Mouse (Mus musculus) thymus, postnatal 0 days (tissue): ENCODE data around the gene Zc2hc1b. TPM values are rescaled to one million over a fixed set of nuclear protein-coding genes. Genes with fewer than 3 reads are reported as not detected.
"Not testable (repeated sequence)": the region's sequence is repeated elsewhere in the genome, so short reads cannot be mapped to it uniquely, and the experiment has no call there.

Experiments
- DNase-seq: peaks from one replicate; pipeline ENCODE4 v3.0.0-alpha.2; 2015; ENCODE audit warnings: low spot score
- polyA plus RNA-seq: library from polyadenylated mRNA; unstranded; fragments of >200 nt; fragmentation: Nextera tagmentation; extraction: Ambion mirVana; gene quantifications from 2 replicates; pipeline ENCODE4 v1.2.1, GENCODE M21; 2015

Gene Zc2hc1b
- not detected in 2 replicates for polyA plus RNA-seq

GRCm38 (mm10) chr10:13177973-13178624, at the start of gene Zc2hc1b:
Gene Zc2hc1b, minus strand, starts transcription at chr10:13178023.
- DNase-seq = no peak

GRCm38 (mm10) chr10:13225377-13226063, 47.7 kb upstream of the Zc2hc1b start:
- DNase-seq = no peak

DNA sequence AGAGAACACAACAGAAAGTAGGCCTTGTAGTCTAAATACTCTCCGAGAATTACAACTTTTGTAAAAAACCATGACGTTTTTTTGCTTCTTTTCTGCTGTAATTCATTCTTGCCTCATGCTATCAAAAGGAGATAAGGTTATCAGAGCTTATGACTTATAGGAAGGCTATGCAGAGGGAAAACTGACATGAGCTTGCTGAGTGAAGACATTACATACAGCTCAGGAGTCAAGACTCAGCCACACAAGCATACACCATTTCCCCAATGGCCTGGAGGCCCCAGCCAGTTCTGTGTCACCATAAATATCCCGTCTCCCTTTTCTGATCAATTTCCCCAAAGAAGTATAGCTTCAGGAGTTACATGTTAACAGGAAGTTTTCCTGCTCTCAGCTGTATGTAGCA, 44.3 kb upstream of the Zc2hc1b start:
- no peak for DNase-seq

DNA sequence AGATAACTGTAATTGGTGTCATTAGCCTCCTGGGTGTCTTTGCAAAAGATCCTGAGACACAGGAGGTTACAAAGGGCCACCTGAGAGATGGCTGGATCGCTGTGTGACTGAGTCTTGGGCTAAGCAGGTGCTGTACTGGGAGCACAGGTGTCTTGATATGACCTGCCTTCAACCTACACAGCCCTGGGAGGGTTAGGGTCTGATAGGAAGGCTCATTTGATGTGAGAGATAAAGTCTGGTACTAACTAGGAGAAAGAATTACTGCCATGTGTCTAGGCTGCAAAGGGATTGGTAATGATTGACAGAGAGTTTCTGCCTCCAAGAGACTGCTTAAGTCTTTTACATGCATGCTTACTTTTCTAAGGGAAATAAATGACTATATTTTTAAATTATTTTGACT, 42.2 kb upstream of the Zc2hc1b start:
- no peak for DNase-seq

- DNase-seq = no peak
Measured at GRCm38 (mm10) chr10:13213956-13214355, 36.1 kb upstream of the Zc2hc1b start.

- DNase-seq = no peak
Measured at GRCm38 (mm10) chr10:13212829-13213228, 35.0 kb upstream of the Zc2hc1b start.

- DNase-seq = no peak
Measured at GRCm38 (mm10) chr10:13212326-13212725, 34.5 kb upstream of the Zc2hc1b start.

DNA sequence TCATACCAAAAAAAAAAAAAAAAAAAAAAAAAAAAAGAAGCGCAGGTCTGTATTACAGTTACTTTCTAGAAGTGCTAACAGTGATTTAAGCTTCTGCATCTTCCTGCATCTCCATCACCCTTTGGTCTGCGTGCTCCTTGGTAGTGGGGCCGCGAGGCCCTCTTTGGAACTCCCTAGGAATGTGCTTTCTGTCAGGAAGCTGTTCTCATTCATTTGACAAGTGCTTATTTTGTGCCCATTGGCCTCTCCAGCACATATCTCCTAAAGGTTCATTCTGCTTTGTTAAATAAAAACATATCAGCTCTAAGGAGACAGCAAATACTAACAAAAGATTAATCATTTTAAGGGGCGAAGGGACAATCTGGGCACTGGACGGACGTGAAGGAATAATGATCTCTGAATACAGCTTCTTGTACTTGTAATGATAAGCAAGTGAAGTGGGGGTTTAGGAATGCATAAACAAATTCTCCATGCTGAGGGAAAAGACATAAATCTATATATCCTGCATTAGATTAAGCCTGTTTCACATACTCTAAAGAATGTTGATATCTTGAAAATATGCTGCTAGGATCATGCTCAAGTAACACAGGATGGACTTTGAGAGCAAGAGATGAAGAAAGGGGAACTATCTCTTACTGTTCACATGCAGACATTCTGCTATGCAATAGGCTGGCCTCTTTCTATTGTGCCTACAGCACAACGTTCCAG, 32.3 kb upstream of the Zc2hc1b start:
- DNase-seq = no peak

- DNase-seq = no peak
Measured at GRCm38 (mm10) chr10:13209506-13209905, 31.7 kb upstream of the Zc2hc1b start.

GRCm38 (mm10) chr10:13209061-13209460, 31.2 kb upstream of the Zc2hc1b start:
- DNase-seq = no peak

DNA sequence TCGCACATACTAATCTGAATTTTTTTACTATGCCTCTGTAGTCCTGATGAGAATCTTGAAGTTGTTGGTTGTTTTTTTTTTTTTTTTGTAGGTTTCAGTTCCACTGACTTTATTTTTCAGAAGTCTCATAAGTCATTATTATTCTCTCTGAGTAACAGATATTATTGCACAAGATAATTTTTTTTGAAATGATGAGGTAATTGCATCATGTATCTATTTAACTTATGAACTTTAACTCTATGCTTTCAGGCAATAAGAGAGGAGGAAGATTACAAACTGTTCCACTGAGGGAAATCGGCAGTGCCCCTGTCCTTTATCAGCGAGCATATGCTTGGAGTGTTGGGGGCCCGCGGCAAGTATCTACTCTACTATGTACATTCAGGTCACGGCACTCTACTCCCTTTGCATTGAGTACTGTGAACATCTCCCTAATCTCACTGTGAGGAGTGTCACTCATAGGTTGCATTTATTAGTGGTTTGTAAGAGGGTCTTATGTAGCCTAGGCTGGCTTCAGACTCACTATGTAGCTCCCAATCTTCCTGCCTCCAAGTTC, 24.0 kb upstream of the Zc2hc1b start:
- no peak for DNase-seq

- DNase-seq = no peak
Measured at GRCm38 (mm10) chr10:13200862-13201261, 23.0 kb upstream of the Zc2hc1b start.

- no peak for DNase-seq
Measured at GRCm38 (mm10) chr10:13199234-13199633, 21.4 kb upstream of the Zc2hc1b start.

DNA sequence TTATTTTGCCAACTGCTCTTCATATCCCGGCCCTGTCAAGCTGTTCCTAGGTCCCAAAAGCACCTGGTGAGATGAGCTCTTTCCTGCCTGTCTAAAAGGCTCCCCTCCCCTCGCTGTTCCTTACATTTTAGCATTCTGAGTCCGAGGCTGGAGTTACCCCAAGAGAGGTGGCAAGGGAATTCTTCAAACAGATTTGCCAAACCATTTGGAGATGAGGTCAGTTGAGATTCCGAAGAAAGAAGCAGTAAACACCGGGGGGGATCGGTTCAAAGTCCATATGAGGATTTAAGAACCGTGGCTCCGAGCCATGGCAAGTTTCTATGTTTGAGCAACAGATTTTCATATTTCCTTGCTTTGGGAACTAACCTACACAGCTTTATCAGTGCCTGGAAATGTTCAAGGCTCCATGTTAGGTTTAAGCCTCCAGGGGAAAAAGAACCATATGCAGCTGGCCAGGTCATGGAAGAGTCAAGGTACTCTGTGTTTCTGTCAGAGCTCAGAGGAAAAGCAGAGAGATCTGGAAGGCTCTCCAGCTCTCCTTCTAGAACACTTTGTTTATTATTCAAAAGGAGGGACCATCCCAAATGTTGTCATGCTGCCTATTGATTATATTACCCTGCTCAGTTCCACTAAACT, 19.2 kb upstream of the Zc2hc1b start:
- DNase-seq = no peak

DNA sequence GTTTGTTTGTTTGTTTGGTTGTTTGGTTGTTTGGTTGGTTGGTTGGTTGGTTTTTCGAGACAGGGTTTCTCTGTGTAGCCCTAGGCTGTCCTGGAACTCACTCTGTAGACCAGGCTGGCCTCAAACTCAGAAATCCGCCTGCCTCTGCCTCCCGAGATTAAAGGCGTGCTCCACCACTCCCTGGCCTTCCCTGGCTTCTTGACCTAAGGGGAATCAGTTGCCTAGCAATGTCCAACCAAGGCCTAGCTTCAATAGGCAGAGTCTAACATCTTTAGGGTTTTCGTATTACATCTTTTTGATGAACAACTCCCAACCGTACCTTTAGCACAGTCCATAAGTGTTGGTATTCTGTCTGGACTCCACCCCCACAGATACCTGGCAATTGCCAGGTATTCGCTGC, 15.7 kb upstream of the Zc2hc1b start:
- not testable (repeated sequence) for DNase-seq

DNA sequence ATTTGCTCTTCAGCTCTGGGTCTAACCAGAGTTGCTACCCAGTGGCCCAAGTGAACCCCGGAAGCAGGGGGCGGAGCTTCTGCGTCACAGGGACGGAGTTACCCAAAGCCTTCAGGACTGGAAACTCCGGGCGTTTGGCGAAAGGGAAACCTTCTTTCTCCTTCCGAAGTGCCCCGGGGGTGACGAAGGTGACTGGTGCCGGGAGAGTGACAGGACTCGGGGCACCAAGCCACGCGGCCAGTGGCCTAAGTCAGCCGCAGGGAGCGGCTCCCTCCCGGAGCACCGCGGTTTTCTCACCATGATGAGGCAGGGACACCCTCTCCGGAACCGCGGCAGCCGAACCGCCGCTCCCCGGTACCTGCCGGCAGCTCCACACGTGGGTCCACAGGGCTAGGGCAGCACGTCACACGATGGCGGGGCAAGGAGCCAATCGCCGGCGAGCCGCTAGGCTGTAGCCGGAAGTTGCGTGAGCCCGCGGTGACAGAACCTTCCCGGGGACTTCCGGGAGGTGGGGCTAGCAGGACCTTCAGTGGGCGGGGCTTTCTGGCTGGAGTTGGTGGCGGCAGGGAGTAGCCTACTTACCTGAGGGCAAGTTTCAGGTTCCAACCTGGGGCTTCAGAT, 15.0 kb upstream of the Zc2hc1b start, which contains the start of gene Ltv1:
TSS of gene Ltv1 (minus strand) at position 438 of the 621 bp plus-strand sequence.
- peak; percentile 94 for DNase-seq

GRCm38 (mm10) chr10:13189881-13190280, 12.1 kb upstream of the Zc2hc1b start:
- DNase-seq = no peak

DNA sequence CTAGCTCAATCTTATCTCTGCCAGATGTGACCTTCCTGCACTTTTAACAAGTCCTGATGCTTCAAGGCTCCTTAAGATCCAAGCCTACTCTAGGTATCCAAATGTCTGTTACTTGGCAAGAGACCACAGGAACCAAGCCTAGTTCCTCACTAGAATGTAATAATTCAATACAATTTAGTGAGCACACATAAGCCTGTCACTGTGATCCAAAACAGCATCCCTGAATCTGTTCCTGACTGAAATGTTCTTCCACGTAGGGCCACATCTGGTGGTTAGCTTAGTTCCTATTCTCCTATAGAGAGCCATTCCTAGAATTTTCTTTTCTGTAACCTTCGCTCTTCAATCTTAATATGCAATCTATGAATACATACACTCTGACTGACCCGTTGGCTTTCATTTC, 8.9 kb upstream of the Zc2hc1b start:
- DNase-seq = no peak

DNA sequence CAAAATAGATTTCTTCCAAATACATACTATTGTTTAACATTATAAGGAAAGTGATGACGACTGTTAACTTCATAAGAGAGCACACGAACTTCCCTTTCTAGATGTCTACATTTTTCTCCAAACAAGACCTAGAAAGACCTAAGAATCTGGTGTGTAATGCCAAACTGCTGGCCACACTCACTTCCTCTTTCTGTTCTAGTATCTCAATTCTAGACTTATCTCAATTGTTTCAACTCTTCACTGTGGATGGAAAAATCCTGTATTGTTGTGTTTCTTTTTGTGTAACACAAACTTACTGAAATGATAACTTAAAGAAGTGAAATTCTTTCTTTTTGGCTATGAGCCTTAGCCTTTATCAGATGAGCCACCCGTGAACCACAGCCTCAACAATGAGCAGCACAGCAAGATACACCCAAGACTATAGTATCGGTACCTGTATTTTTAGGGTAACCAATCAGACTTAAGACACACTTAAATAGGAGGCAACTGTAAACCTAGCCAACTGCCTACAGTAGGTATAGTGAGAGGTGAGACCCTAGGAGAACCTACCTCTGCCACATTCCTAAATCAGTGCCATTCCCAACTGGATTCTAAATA, 6.4 kb upstream of the Zc2hc1b start:
- DNase-seq = no peak

- DNase-seq = no peak
Measured at GRCm38 (mm10) chr10:13180211-13180610, 2.4 kb upstream of the Zc2hc1b start.

GRCm38 (mm10) chr10:13175866-13176265, 2.0 kb downstream of the Zc2hc1b start:
- DNase-seq = no peak
